Mouse (Mus musculus) olfactory bulb, adult 2 months (tissue): ENCODE measurements at regions not wholly inside any gene's neighbourhood (a gene's known extent, or its start where the extent isn't known, plus 50 kb on each side); places are given as distances from the start of the nearest gene placed in this dataset.

Source experiments
- CTCF ChIP-seq: fragments of 200-500 bp; IDR thresholded peaks from 2 replicates; pipeline ENCODE4 v1.5.1; 2012; ENCODE audit warnings: low read depth, mild to moderate bottlenecking, low read length, moderate library complexity; ENCODE audit not compliant: insufficient read depth
- POLR2A ChIP-seq: fragments of 200-500 bp; IDR thresholded peaks from 2 replicates; pipeline ENCODE4 v1.6.1; 2012; ENCODE audit warnings: mild to moderate bottlenecking, low read depth, low read length, moderate library complexity; ENCODE audit not compliant: insufficient read depth

DNA sequence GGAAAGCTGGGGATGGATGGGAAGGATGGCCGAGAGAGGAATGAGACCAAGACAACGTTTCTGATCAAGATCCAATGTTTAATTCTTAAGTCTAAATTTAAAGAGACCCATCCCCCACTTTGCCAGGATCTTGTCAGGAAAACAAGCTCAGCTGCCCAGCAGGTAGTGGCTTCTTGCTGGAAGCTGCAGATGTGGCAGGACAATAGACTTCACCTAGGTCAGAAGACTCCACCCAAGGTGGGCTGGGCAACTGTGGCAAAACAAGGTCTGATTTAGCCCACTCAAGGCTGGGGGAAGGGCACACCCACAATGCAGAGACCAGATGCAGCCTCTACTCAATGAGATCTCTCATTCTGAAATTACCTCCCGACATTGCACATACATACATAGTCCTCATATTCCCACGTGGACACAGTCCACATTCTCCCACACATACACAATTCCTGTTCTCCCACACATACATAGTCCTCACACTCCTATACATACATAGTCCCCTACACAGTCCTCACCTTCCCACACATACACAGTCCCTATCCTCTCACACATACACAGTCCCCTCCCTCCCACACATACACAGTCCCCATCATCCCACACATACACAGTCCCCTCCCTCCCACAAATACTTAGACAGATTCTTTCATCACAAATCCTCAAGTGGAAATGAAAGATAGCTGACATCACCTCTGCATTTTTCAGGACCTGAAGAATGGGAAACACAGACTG lies 150.2 kb downstream of the Rwdd3 start:
- TF ChIP-seq POLR2A (no peak), CTCF (no peak)
